Mouse (Mus musculus) brain, adult 2 months (tissue): ENCODE measurements around the gene Prpf6.
A peak's percentile ranks its signal among the peaks of the same experiment; 100 is the strongest.

Experiments
- DNase-seq: peaks from one replicate; pipeline ENCODE4 v3.0.0; 2011; ENCODE audit warnings: low read depth, low spot score

Prpf6 gene

GRCm38 (mm10) chr2:181596221-181596960 is 4.7 kb downstream of the Prpf6 start:
- no peak for DNase-seq

GRCm38 (mm10) chr2:181597378-181598061 is 5.9 kb downstream of the Prpf6 start:
- DNase-seq = peak; percentile 53

DNA sequence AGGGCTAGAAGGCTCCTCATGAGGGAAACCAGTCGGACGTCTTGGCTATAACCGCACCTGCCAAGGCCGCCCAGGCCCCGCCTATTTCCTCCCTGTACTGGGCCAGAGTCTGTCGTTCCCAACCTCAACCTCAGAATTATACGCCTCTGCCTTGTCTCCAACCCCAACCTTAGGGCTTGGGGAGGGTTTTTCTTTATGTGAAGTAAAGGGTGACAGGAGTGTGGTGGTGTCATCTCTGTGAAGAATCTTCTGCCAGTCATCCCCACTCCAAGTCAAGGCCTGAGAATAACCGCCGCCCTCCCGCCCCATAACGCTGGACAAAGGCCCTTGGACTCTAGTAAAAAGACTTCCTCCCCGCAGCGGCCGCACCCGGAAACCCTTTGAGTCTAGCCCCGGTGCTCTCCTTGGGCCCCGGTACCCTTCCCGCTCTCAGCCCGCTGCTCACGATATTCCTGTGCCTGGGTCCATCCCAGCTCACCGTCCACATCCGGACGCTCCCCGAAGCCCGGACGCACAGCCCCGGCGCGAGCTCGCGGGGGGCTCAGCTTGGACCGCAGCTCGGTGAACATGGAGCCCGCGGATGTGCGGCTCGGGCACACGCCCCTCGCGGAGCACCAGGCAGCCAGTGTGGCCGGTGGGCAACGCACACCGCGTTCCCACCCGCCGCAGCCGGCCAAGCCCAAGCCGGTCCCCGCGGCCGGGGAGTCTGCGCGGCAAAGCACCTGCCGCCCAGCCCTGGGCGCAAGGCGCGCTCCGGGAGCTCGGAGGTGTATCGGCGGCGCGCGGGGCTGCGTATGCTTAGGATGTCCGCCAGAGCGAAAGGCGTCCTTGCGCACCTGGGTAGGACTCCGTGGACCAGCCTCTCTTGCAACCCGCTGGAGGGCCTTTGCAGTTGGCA is 7.0 kb downstream of the Prpf6 start, which contains the start of gene Samd10:
TSS of gene Samd10 (minus strand) at position 759 of the 898 bp plus-strand sequence.
- peak; percentile 85 for DNase-seq

DNA sequence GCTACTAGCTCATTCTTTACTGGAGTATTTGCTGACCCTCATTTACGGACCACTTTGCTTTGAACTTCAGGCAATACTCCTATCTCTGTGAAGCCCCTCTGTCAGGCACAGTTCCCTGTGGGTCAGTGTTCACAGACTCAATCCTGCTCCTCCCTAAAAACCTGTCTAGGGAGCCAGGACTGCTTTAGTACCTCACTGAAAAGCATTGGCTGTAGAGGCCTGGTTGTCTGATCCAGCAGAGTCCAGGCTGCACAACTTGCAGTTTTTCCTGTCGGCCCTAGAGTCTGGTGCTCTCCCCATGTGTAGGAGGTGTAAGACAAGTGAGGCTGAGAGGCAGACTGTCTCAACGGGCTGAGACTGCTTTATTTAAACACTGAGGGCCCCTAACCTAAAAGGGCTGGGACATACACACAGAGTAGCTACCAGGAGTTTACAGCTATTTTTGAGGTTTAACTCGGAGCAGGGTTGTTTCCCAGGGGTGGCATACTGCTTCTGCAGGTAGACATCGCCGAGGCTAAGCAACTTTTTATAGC is 8.6 kb downstream of the Prpf6 start:
- peak; percentile 68 for DNase-seq

- peak; percentile 99 for DNase-seq
Observed at GRCm38 (mm10) chr2:181600828-181601750, 9.4 kb downstream of the Prpf6 start.

- no peak for DNase-seq
Observed at GRCm38 (mm10) chr2:181601751-181602145, 10.1 kb downstream of the Prpf6 start.

- DNase-seq = no peak
Observed at GRCm38 (mm10) chr2:181602367-181602766, 10.7 kb downstream of the Prpf6 start.

- no peak for DNase-seq
Observed at GRCm38 (mm10) chr2:181618761-181619495, 27.3 kb downstream of the Prpf6 start.

DNA sequence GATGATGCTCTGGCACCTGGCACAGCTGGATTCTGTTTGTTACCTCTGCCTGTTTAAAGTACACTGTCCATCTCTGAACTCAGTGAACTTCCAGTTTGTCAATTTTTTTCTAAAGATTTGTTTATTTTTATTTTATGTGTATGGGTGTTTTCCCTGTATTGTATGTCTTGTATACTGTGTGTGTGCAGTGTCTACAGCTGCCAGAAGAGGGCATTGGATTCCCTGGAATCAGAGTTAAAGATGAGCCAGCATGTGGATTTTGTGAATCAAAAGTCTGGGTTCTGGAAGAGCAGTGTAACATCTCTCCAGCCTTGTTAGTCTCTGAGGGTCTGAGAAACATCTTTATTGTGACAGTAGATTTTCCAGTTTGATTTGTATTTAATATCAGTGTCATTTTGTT is 31.7 kb downstream of the Prpf6 start:
- peak; percentile 51 for DNase-seq

DNA sequence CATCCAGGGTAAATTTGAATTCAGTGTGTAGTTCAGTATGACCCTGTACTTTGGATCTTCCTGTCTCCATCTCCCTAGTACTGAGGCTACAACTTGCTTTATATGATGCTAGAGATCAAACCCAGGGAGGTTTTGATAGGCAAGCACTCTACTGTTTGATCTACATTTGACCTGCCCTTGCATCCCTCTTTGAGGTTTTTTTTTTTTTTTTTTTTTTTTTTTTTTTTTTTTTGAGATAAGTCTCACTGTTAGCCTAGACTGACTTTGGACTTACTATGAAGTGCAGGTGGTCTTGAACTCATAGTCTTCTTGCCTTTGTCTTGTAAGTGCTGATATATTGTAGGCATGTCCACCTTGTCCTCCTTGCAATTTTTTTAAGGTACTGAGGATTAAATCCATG is 36.8 kb downstream of the Prpf6 start:
- no peak for DNase-seq

- DNase-seq = peak; percentile 83
Observed at GRCm38 (mm10) chr2:181632624-181633023, 41.0 kb downstream of the Prpf6 start.

GRCm38 (mm10) chr2:181635865-181636264 is 44.2 kb downstream of the Prpf6 start:
- no peak for DNase-seq

- peak; percentile 68 for DNase-seq
Observed at GRCm38 (mm10) chr2:181644361-181644760, 52.7 kb downstream of the Prpf6 start.

GRCm38 (mm10) chr2:181645666-181646065 is 54.0 kb downstream of the Prpf6 start:
- no peak for DNase-seq

DNA sequence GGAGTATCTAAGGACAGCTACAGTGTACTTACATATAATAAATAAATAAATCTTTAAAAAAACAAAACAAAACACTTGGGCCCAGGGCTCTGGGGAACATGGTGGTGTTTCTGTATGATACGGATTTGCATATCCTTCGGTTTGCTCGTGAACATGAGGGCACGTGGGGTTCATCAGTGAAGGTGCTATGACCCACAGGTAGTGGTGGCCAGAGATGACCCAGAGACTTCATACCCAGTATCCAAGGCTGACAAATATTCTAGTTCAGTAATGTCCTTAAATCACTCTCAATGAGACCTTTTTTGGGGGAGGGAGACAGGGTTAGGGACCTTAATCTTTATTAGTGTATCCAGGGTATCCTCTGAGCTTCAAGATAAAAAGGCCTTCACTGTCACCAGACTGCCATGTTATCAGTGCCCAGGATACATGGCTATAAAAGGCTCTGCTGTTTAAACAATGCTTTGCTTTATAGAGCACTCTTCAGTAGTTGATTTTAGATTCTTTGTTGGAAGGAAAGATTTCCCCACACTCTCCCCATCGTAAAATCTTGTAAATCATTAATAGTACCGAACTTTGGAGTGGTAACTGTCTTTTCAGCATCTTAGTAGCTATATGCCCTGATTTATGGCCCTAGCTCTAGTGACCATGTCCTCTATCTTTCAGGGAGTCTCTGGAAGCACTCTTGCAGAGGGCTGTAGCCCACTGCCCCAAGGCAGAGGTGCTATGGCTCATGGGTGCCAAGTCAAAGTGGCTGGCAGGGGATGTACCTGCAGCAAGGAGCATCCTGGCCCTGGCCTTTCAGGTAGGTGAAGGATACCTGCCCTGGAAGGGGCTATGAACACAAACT is 55.2 kb downstream of the Prpf6 start:
- DNase-seq = no peak

DNA sequence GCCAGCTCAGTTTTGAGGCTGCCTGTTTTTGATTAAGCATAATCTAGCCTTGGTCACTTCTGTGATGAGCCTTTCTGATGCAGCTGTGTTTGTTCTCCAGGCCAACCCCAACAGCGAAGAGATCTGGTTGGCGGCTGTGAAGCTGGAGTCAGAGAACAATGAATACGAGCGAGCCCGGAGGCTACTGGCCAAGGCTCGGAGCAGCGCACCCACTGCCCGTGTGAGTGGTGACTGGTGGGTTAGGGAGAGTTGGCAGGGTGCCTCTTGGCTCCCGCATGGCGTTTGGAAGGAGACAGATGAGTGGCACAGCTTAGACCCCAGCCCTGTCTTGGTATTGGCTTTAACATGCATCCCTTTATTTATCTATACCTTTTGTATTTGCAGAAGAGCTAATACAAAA is 57.3 kb downstream of the Prpf6 start:
- peak; percentile 55 for DNase-seq

GRCm38 (mm10) chr2:181653065-181653464 is 61.4 kb downstream of the Prpf6 start:
- DNase-seq = no peak

- no peak for DNase-seq
Observed at GRCm38 (mm10) chr2:181653523-181653922, 61.9 kb downstream of the Prpf6 start.

- DNase-seq = no peak
Observed at GRCm38 (mm10) chr2:181656734-181657133, 65.1 kb downstream of the Prpf6 start, which contains the start of gene Gm29797. Gene Gm29797 (plus strand): TSS chr2:181657034.
